Mouse (Mus musculus): ENCODE results near the gene Chst5.

- no peak for TF ChIP-seq CTCF (IDR thresholded peaks at IDR 0.05; ENCODE audit: low read depth, low read length)
- no peak for TF ChIP-seq EP300 (IDR thresholded peaks at IDR 0.05; ENCODE audit: insufficient read depth, low read depth, low read length)
Observed at GRCm38 (mm10) chr8:111934201-111934600, 24.0 kb upstream of the Chst5 start.
